9 mouse cellular contexts compared by ENCODE assay signal in genomic region chr13:75236424-75236823, GRCm38 (mm10).
DNase-seq lines count a peak whose midpoint lies in the region; ATAC-seq lines count a peak whose summit lies in the region.
"Had no signal": no experiment of that assay in that cellular context is flagged by ENCODE, and none has a peak within 500 bp of the region (broad histone marks: within the 10 kb centered on the region; RNA-seq: fewer than 3 reads in every experiment).

No protein-coding gene starts in this region.

- DNase-seq in 3T3-L1 (ENCODE audit: low read depth, low spot score) (peak; percentile 47), adipocyte (ENCODE audit: low spot score) (peak; percentile 81)
- peak; percentile 11 for DNase-seq in kidney, postnatal 14 days
- DNase-seq in thymus, postnatal 25 days: no peak
- DNase-seq in spleen, adult 12 weeks (ENCODE audit: low spot score): no peak
- no peak for DNase-seq in gastrocnemius, postnatal 36 days

- no peaks in the 10 kb centered on the region for H3K4me1 ChIP-seq in hindbrain, embryonic 15.5 days (replicated peaks)
- H3K4me1 ChIP-seq in hindbrain, embryonic 12.5 days: no peaks in the 10 kb centered on the region

- intact Hi-C loops in gastrocnemius, postnatal 36 days (cut with DNase I): no loop called here

- 33% methylated on average over 2 of the region's 2 CpGs for WGBS in hindbrain, embryonic 15.5 days
- 55% methylated on average over 2 of the region's 2 CpGs for WGBS in hindbrain, embryonic 12.5 days

- no peak overlapping the region for H3K4me2 ChIP-seq in hindbrain, embryonic 15.5 days
- no peak overlapping the region for H3K4me2 ChIP-seq in hindbrain, embryonic 12.5 days (replicated peaks)

- no peaks in the 10 kb centered on the region for H3K27me3 ChIP-seq in hindbrain, embryonic 15.5 days
- H3K27me3 ChIP-seq in hindbrain, embryonic 12.5 days: no peaks in the 10 kb centered on the region

- H3K27ac ChIP-seq in hindbrain, embryonic 15.5 days (replicated peaks): no peak overlapping the region
- no peak overlapping the region for H3K27ac ChIP-seq in hindbrain, embryonic 12.5 days

- H3K9me3 ChIP-seq in hindbrain, embryonic 15.5 days: no peaks in the 10 kb centered on the region
- H3K9me3 ChIP-seq in hindbrain, embryonic 12.5 days (replicated peaks): no peaks in the 10 kb centered on the region

- H3K4me3 ChIP-seq in hindbrain, embryonic 15.5 days: no peak overlapping the region
- no peak overlapping the region for H3K4me3 ChIP-seq in hindbrain, embryonic 12.5 days

- H3K9ac ChIP-seq in hindbrain, embryonic 15.5 days: no peak overlapping the region
- no peak overlapping the region for H3K9ac ChIP-seq in hindbrain, embryonic 12.5 days

- peak; percentile 84; the same call in 1 of the 2 replicates for ATAC-seq in hindbrain, embryonic 15.5 days (ENCODE audit: low FRiP score, low read depth)
- no peak for ATAC-seq in hindbrain, embryonic 12.5 days (ENCODE audit: low FRiP score)
- ATAC-seq: inflammation-experienced regulatory T-cells, adult 6 months had no signal

- no peaks in the 10 kb centered on the region for H3K36me3 ChIP-seq in hindbrain, embryonic 15.5 days
- H3K36me3 ChIP-seq in hindbrain, embryonic 12.5 days: no peaks in the 10 kb centered on the region

Comparison
In these comparisons a context has a peak if more than half of its experiments do, and no peak if none do; other contexts are left out.
1. DNase-seq: peak in 3T3-L1 (single experiment), adipocyte (single experiment) and kidney, postnatal 14 days (single experiment); none in thymus, postnatal 25 days (single experiment), spleen, adult 12 weeks (single experiment) and gastrocnemius, postnatal 36 days (0 of 2).